Mouse (Mus musculus) stomach, embryonic 16.5 days (tissue): ENCODE data around the gene Gpr143. TPM values are rescaled to one million over a fixed set of nuclear protein-coding genes. Genes with fewer than 3 reads are reported as not detected.
"Not testable (repeated sequence)": the region's sequence is repeated elsewhere in the genome, so short reads cannot be mapped to it uniquely, and the experiment has no call there.

Source experiments
- ATAC-seq: fragments of 200-750 bp; cut with Nextera tagmentation; 2 replicates; pipeline ENCODE4 v1.8.0; 2017; ENCODE audit warnings: moderate number of reproducible peaks, moderate TSS enrichment; ENCODE audit not compliant: insufficient read depth, low FRiP score
- H3K27ac ChIP-seq: fragments of 300-500 bp; sonication (generic); 2 replicates; pipeline ENCODE4 v1.5.1; 2014; ENCODE audit warnings: low read length
- H3K27me3 ChIP-seq: fragments of 300-500 bp; sonication (generic); 2 replicates; pipeline ENCODE4 v1.6.1; 2014; ENCODE audit warnings: low read length, control low read depth, mixed read lengths; ENCODE audit not compliant: control insufficient read depth, insufficient read depth
- H3K36me3 ChIP-seq: fragments of 300-500 bp; sonication (generic); 2 replicates; pipeline ENCODE4 v1.6.1; 2014; ENCODE audit warnings: low read length; ENCODE audit not compliant: control insufficient read depth, insufficient read depth
- H3K4me1 ChIP-seq: fragments of 300-500 bp; sonication (generic); 2 replicates; pipeline ENCODE4 v1.6.1; 2014; ENCODE audit warnings: low read length, control low read depth, mixed read lengths; ENCODE audit not compliant: control insufficient read depth, insufficient read depth
- H3K4me2 ChIP-seq: fragments of 300-500 bp; sonication (generic); 2 replicates; pipeline ENCODE4 v1.6.1; 2014; ENCODE audit warnings: low read depth, low read length, mixed read lengths
- H3K4me3 ChIP-seq: fragments of 300-500 bp; sonication (generic); replicated peaks from 2 replicates; pipeline ENCODE4 v1.5.1; 2014; ENCODE audit warnings: mild to moderate bottlenecking, low read length
- H3K9ac ChIP-seq: fragments of 300-500 bp; sonication (generic); 2 replicates; pipeline ENCODE4 v1.6.1; 2014; ENCODE audit warnings: low read length
- H3K9me3 ChIP-seq: fragments of 300-500 bp; sonication (generic); replicated peaks from 2 replicates; pipeline ENCODE4 v1.6.1; 2016; ENCODE audit warnings: low read length, control low read depth; ENCODE audit not compliant: control insufficient read depth
- WGBS: fragments of 180-500 bp; shearing (Covaris S2); extraction: QIAGEN DNeasy Blood & Tissue Kit; methylation state at CpG from one replicate; pipeline ENCODE4 v1.1.7; 2014; 5-methylcytosine and 5-hydroxymethylcytosine counted together
- polyA plus RNA-seq: library from polyadenylated mRNA; unstranded; fragments of >200 nt; fragmentation: Nextera tagmentation; extraction: Ambion mirVana; gene quantifications from 2 replicates; pipeline ENCODE4 v1.2.1, GENCODE M21; 2015

The Gpr143 gene
- polyA plus RNA-seq, 1 experiment from 2014 or later, result 0.19 TPM

- not testable (repeated sequence) for H3K27me3 ChIP-seq, H3K36me3 ChIP-seq, ATAC-seq, H3K4me3 ChIP-seq, H3K9me3 ChIP-seq, H3K27ac ChIP-seq, H3K4me1 ChIP-seq, H3K4me2 ChIP-seq, H3K9ac ChIP-seq
- WGBS, result no CpG with 5 or more reads among the region's 1 CpGs
These were observed 49.4 kb downstream of the Gpr143 start for GRCm38 (mm10) chrX:152831003-152831550.

GRCm38 (mm10) chrX:152834940-152835339 is 53.2 kb downstream of the Gpr143 start:
- WGBS, result 23% methylated on average over 5 of the region's 5 CpGs
- not testable (repeated sequence) for H3K9me3 ChIP-seq, H3K4me1 ChIP-seq, H3K36me3 ChIP-seq, ATAC-seq, H3K27ac ChIP-seq, H3K9ac ChIP-seq, H3K4me3 ChIP-seq, H3K27me3 ChIP-seq, H3K4me2 ChIP-seq

GRCm38 (mm10) chrX:152855076-152855772 is 73.5 kb downstream of the Gpr143 start:
- no peaks in the 10 kb centered on the region for H3K4me1 ChIP-seq
- no peak overlapping the region for H3K4me2 ChIP-seq
- no peak overlapping the region for H3K27ac ChIP-seq
- no peaks in the 10 kb centered on the region for H3K27me3 ChIP-seq
- H3K36me3 ChIP-seq, result no peaks in the 10 kb centered on the region
- no peak for ATAC-seq
- H3K9ac ChIP-seq, result no peak overlapping the region
- 75% methylated on average over 3 of the region's 3 CpGs for WGBS
- H3K9me3 ChIP-seq, result 0 out of 2 replicates have a peak, but pooled peaks cover 4% of the 10 kb centered on the region
- H3K4me3 ChIP-seq, result no peak overlapping the region

Other genes with a start within 250 kb of the Gpr143 start
- not detected in 2 replicates for gene Cldn34a, start 218.6 kb upstream of the Gpr143 start, polyA plus RNA-seq
- gene Shroom2, start 12.5 kb upstream of the Gpr143 start, polyA plus RNA-seq, result 5.2 and 5.7 TPM in 2 replicates
- 0.56 and 0.59 TPM in 2 replicates for gene Usp51, start 224.5 kb downstream of the Gpr143 start, polyA plus RNA-seq